Mouse (Mus musculus) R1 (cell line): ENCODE data around the gene 1700022I11Rik.

Source experiments
- DNase-seq: peaks from one replicate; pipeline ENCODE4 v3.0.0-alpha.2; 2018; ENCODE audit warnings: low read depth, low spot score

1700022I11Rik gene

DNA sequence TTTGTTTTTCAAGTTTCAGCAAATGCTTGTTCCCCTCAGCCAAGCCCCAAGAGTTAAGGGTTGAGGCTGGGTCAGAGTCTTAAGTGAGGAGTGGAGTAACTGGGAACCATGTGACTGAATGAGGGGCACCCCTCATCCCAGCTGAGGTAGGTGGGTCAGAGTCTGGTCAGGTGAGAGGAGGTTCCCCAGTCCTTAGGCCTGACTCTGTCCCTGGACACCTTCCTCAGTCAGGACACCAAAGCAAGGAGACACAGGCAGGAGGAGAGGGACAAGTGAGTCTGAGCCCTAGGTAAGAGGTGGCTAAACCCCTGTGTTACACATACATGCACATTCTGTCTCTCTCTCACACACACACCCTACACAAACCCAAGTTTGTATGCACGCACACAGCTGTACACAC lies 63.1 kb downstream of the 1700022I11Rik start:
- no peak for DNase-seq
